Mouse (Mus musculus) bone marrow, adult 2 months (tissue): ENCODE results near the gene Map2k5.

Experiments
- CTCF ChIP-seq: fragments of 200-500 bp; IDR thresholded peaks from 2 replicates; pipeline ENCODE4 v1.5.1; 2011; ENCODE audit warnings: low read length, control low read depth; ENCODE audit not compliant: control insufficient read depth, insufficient read depth
- POLR2A ChIP-seq: fragments of 200-500 bp; IDR thresholded peaks from 2 replicates; pipeline ENCODE4 v1.6.1; 2011; ENCODE audit warnings: low read depth, mild to moderate bottlenecking, control low read depth, low read length, borderline replicate concordance; ENCODE audit not compliant: control insufficient read depth

GRCm38 (mm10) chr9:63183864-63184263 is 193.8 kb downstream of the Map2k5 start:
- TF ChIP-seq POLR2A (no peak), CTCF (no peak)
